Mouse (Mus musculus): ENCODE data around the gene Ackr3. TPM values are rescaled to one million over a fixed set of nuclear protein-coding genes. Genes with fewer than 3 reads are reported as not detected.

Ackr3 gene
- polyA plus RNA-seq (2012; rRNA removed): 37.6 and 76.2 TPM in 2 replicates

DNA sequence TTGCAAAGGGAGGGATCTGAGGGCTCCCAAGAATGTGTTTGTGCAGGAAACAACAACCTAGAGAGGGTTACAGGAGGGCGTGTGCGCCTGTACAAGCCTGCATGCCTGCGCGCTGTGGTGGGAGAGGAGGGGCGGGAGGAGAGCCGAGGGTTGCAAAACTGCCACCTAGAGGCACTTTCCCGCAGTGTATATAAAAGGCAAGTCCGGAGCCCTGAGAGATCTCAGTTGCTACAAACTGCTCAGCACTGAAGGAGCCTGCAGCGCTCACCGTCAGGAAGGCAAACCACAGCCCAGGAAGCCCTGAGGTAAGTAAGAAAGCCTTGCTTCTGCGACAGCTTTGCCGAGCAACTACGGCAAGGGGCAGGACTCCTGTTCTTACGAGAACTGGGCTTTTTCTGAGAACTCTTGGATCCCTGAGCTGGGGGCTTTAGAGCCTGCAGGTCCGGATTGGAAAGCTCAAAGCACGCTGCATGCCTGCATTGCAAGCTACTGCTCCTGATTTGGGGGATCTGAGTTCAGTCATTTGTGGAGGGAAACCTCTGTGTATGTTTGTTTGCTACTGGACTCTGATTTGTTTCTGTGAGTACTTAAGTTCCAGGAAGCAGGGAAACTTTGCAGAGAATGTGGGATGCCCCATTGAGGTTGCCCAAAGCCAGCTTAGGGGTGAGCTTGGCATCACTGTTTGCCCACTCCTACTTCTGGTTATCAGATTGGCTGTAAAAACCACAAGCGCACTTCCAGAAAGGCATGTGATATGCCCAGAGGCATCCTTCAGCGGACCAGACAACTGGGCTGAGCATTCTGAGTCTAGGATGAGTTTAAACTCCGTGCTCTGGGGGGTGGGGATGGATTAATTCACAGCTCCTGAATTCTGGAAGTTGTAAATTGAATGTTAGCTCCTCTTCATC, at the start of gene Ackr3:
Ackr3 (plus strand) TSS at position 198 of the 908 bp plus-strand sequence.
- TF ChIP-seq POLR2A (IDR thresholded peaks at IDR 0.05; ENCODE audit: borderline replicate concordance, extremely low read depth, insufficient read depth, insufficient read length, poor library complexity, severe bottlenecking) (peak; percentile 66; the same call in 1 of the 2 replicates), CTCF (IDR thresholded peaks at IDR 0.05; ENCODE audit: borderline replicate concordance, extremely low read depth, insufficient read depth, insufficient read length) (peak; percentile 77)

GRCm38 (mm10) chr1:90156589-90156988, 47.2 kb upstream of the Ackr3 start:
- TF ChIP-seq POLR2A (IDR thresholded peaks at IDR 0.05; ENCODE audit: borderline replicate concordance, extremely low read depth, insufficient read depth, insufficient read length, poor library complexity, severe bottlenecking) (no peak), CTCF (IDR thresholded peaks at IDR 0.05; ENCODE audit: borderline replicate concordance, extremely low read depth, insufficient read depth, insufficient read length) (no peak)
- no peak for DNase-seq (ENCODE audit: low read depth)

More for the DNA sequence above, at the start of gene Ackr3:
- DNase-seq (ENCODE audit: low read depth): peak; percentile 95

GRCm38 (mm10) chr1:90159927-90160326, 43.9 kb upstream of the Ackr3 start:
- DNase-seq (ENCODE audit: low read depth): no peak
- TF ChIP-seq POLR2A (IDR thresholded peaks at IDR 0.05; ENCODE audit: borderline replicate concordance, extremely low read depth, insufficient read depth, insufficient read length, poor library complexity, severe bottlenecking) (no peak), CTCF (IDR thresholded peaks at IDR 0.05; ENCODE audit: borderline replicate concordance, extremely low read depth, insufficient read depth, insufficient read length) (peak; percentile 31; the same call in 1 of the 2 replicates)

DNA sequence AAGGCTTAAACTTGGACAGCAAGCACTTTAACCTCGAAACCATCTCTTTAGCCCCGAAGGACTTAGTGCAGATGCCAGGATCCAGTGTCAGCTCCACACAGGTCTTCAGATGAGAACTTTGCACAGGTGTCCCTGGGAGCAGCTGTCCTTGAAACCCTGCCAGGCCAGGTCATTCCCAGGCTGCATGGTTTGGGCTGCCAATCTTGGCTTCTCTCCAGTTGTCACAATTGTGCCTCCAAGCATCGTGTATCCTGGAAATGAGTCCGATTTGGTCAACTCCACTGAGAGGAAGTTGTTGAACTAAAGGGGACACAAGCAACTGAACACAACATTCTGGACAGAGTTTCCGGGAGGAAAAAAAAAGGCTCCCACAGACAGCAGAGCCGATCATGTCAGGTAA, 42.2 kb upstream of the Ackr3 start:
- TF ChIP-seq POLR2A (IDR thresholded peaks at IDR 0.05; ENCODE audit: borderline replicate concordance, extremely low read depth, insufficient read depth, insufficient read length, poor library complexity, severe bottlenecking) (no peak), CTCF (IDR thresholded peaks at IDR 0.05; ENCODE audit: borderline replicate concordance, extremely low read depth, insufficient read depth, insufficient read length) (no peak)
- no peak for DNase-seq (ENCODE audit: low read depth)

- peak; percentile 53 for DNase-seq (ENCODE audit: low read depth)
These were observed 41.4 kb upstream of the Ackr3 start for GRCm38 (mm10) chr1:90162379-90162857.

DNA sequence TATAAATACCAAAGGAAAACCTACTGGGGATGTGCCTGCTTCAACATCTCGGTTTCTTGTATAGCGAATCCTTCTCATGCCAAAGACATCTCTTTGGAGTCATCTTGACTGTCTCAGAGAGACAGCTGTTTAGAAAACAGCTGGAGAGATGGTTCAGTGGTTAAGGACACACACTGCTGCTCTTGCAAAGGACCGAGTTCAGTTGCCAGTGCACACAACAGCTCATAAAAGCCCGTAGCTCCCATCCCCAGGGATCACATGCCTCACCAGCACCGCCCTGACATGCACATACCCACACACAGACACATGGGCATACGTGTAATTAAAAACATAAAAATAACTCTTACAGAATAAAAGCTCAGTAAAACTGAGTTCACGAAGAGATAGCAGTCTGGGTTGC, 40.6 kb upstream of the Ackr3 start:
- no peak for TF ChIP-seq POLR2A (IDR thresholded peaks at IDR 0.05; ENCODE audit: borderline replicate concordance, extremely low read depth, insufficient read depth, insufficient read length, poor library complexity, severe bottlenecking)
- TF ChIP-seq CTCF (IDR thresholded peaks at IDR 0.05; ENCODE audit: borderline replicate concordance, extremely low read depth, insufficient read depth, insufficient read length): no peak
- DNase-seq (ENCODE audit: low read depth): no peak

More at GRCm38 (mm10) chr1:90162379-90162857, 41.4 kb upstream of the Ackr3 start:
- TF ChIP-seq CTCF (IDR thresholded peaks at IDR 0.05; ENCODE audit: borderline replicate concordance, extremely low read depth, insufficient read depth, insufficient read length) (no peak), POLR2A (IDR thresholded peaks at IDR 0.05; ENCODE audit: borderline replicate concordance, extremely low read depth, insufficient read depth, insufficient read length, poor library complexity, severe bottlenecking) (no peak)

DNA sequence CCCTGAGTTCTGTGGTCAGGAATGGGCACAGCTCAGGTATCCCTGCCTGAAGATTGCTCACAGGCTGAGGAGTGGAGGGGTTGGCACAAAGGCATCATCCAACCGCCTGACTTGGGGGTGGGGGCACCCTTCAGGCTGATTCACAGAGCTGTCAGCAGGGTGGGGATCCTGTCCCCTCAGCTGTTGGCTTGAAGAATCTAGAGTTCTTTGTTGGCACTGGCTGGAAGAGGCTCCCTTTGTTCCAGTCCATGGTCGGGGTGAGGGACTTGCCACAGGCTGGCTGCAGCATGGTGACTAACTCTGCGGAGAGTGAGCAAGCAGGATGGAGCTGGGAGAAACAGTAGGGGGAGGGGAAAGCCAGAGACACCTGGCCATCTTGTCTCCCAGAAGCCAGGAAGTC, 39.5 kb upstream of the Ackr3 start:
- DNase-seq (ENCODE audit: low read depth): peak; percentile 45
- TF ChIP-seq POLR2A (IDR thresholded peaks at IDR 0.05; ENCODE audit: borderline replicate concordance, extremely low read depth, insufficient read depth, insufficient read length, poor library complexity, severe bottlenecking) (no peak), CTCF (IDR thresholded peaks at IDR 0.05; ENCODE audit: borderline replicate concordance, extremely low read depth, insufficient read depth, insufficient read length) (no peak)

DNA sequence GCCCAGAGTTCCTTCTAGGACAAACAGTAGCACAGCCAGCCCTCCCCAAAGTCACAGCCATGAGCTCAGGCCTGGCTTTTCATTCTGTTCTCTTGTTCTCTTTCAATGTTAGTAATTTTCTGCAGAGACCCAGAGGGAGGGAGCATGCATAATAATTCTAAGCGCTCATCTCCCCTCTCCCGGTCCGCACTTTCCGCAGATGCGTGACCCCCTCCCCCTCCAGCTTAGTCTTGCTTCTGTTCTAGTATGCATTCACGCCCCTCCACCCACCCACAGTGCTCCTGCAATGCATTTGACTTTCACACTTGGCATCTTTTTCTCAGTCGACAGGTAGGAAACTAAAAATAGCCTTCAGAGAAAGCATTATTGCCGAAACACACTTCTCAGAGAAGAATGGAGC, 29.4 kb upstream of the Ackr3 start:
- no peak for TF ChIP-seq POLR2A (IDR thresholded peaks at IDR 0.05; ENCODE audit: borderline replicate concordance, extremely low read depth, insufficient read depth, insufficient read length, poor library complexity, severe bottlenecking)
- TF ChIP-seq CTCF (IDR thresholded peaks at IDR 0.05; ENCODE audit: borderline replicate concordance, extremely low read depth, insufficient read depth, insufficient read length): no peak
- peak; percentile 71 for DNase-seq (ENCODE audit: low read depth)

DNA sequence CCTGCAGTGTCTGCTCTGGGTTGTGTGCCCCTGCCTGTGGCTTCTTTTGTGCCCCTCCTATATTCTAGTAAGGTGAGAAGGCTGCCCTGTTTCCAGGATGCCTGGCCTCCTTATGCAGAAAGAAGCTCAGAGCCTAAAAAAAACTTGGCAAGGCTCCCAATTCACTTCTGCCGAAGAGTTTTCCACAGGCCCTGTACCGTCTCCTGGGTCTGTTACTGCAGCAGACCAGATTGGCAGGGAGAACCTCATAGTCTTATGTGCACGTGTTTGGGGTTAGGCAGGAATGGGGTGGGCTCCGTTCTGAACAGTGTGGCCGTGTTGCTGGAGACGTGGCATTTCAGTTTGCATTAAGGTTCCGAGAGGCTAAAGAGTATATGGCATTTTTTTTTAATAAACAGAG, 27.6 kb upstream of the Ackr3 start:
- peak; percentile 67 for DNase-seq (ENCODE audit: low read depth)
- TF ChIP-seq POLR2A (IDR thresholded peaks at IDR 0.05; ENCODE audit: borderline replicate concordance, extremely low read depth, insufficient read depth, insufficient read length, poor library complexity, severe bottlenecking): no peak
- TF ChIP-seq CTCF (IDR thresholded peaks at IDR 0.05; ENCODE audit: borderline replicate concordance, extremely low read depth, insufficient read depth, insufficient read length): no peak

DNA sequence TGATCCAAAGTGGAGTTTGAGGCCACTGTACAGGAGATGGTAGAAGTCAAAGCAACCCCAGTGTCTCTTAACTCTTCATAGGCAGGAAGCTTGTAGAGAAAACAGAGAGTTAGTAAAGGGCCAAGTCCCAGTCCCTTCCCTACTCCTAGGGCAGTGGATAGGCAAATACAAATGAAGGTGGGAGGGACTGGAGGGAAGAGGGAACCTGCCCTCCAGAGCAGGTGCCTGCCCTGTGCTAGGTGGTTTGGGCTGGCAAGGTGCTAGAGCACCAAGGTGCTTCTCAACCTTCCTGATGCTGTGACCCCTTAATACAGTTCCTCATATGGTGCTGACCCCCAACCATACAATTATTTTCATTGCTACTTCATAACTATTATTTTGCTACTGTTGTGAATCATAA, 26.2 kb upstream of the Ackr3 start:
- TF ChIP-seq POLR2A (IDR thresholded peaks at IDR 0.05; ENCODE audit: borderline replicate concordance, extremely low read depth, insufficient read depth, insufficient read length, poor library complexity, severe bottlenecking) (no peak), CTCF (IDR thresholded peaks at IDR 0.05; ENCODE audit: borderline replicate concordance, extremely low read depth, insufficient read depth, insufficient read length) (no peak)
- DNase-seq (ENCODE audit: low read depth): no peak

DNA sequence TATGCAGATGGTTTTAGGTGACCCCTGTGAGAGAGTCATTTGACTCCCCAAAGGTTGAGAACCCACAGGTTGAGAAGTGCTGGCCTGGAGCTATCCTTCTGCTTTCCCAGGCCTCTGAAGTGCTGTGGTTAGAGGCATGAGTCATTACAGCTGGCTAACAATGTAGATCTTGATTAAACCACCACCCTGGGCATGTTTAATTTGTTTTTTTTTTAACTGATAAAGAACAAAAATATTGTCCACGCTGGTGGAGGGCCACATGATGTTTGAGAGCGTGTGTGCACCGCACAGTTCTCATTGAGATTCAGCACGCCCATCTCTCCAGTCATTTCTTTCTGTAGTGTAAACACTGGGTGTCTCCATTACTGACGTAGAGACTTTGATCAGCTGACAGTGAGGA, 25.8 kb upstream of the Ackr3 start:
- DNase-seq (ENCODE audit: low read depth): no peak
- no peak for TF ChIP-seq CTCF (IDR thresholded peaks at IDR 0.05; ENCODE audit: borderline replicate concordance, extremely low read depth, insufficient read depth, insufficient read length)

DNA sequence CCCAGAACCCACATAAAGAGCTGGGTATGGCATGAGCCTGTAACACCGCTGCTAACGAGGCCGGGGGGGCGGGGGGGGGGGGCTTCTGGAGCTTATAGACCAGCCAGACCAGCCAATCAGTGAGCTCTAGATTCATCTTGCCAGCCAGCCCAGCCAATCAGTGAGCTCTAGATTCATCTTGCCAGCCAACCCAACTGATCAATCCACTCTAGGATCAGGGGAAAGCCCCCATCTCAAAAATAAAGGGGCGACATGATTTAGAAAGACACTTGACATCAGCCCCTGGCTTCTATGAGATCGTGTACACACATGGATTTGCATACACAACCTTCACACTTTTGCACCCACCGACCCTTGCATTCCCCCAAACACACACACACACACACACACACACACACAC, 23.3 kb upstream of the Ackr3 start:
- no peak for DNase-seq (ENCODE audit: low read depth)
- TF ChIP-seq CTCF (IDR thresholded peaks at IDR 0.05; ENCODE audit: borderline replicate concordance, extremely low read depth, insufficient read depth, insufficient read length) (no peak), POLR2A (IDR thresholded peaks at IDR 0.05; ENCODE audit: borderline replicate concordance, extremely low read depth, insufficient read depth, insufficient read length, poor library complexity, severe bottlenecking) (no peak)

Measured in brain, embryonic 14.5 days (tissue).